Mouse (Mus musculus) lung, embryonic 16.5 days (tissue): ENCODE results near the gene Rcc1l. TPM values are rescaled to one million over a fixed set of nuclear protein-coding genes. Genes with fewer than 3 reads are reported as not detected.

ENCODE experiments used
- ATAC-seq: fragments of 200-750 bp; cut with Nextera tagmentation; 2 replicates; pipeline ENCODE4 v1.8.0; 2017; ENCODE audit warnings: low read depth, mild to moderate bottlenecking, moderate library complexity
- H3K27ac ChIP-seq: fragments of 300-500 bp; sonication (generic); 2 replicates; pipeline ENCODE4 v1.5.1; 2014; ENCODE audit warnings: mild to moderate bottlenecking, control low read depth, low read length
- H3K27me3 ChIP-seq: fragments of 300-500 bp; sonication (generic); 2 replicates; pipeline ENCODE4 v1.6.1; 2014; ENCODE audit warnings: low read depth, low read length, mixed read lengths; ENCODE audit not compliant: control insufficient read depth, insufficient read depth
- H3K36me3 ChIP-seq: fragments of 300-500 bp; sonication (generic); 2 replicates; pipeline ENCODE4 v1.6.1; 2014; ENCODE audit warnings: low read length; ENCODE audit not compliant: control insufficient read depth, insufficient read depth
- H3K4me1 ChIP-seq: fragments of 300-500 bp; sonication (generic); replicated peaks from 2 replicates; pipeline ENCODE4 v1.6.1; 2014; ENCODE audit warnings: low read length, mixed read lengths; ENCODE audit not compliant: control insufficient read depth, insufficient read depth
- H3K4me2 ChIP-seq: fragments of 300-500 bp; sonication (generic); 2 replicates; pipeline ENCODE4 v1.6.1; 2014; ENCODE audit warnings: low read depth, low read length, control low read depth
- H3K4me3 ChIP-seq: fragments of 300-500 bp; sonication (generic); 2 replicates; pipeline ENCODE4 v1.5.1; 2014; ENCODE audit warnings: mild to moderate bottlenecking, low read length, control low read depth
- H3K9ac ChIP-seq: fragments of 300-500 bp; sonication (generic); 2 replicates; pipeline ENCODE4 v1.6.1; 2014; ENCODE audit warnings: low read length, control low read depth
- H3K9me3 ChIP-seq: fragments of 300-500 bp; sonication (generic); 2 replicates; pipeline ENCODE4 v1.6.1; 2016; ENCODE audit warnings: low read length; ENCODE audit not compliant: control insufficient read depth
- WGBS: fragments of 180-500 bp; shearing (Covaris S2); extraction: QIAGEN DNeasy Blood & Tissue Kit; methylation state at CpG from one replicate; pipeline ENCODE4 v1.1.7; 2014; 5-methylcytosine and 5-hydroxymethylcytosine counted together
- polyA plus RNA-seq: library from polyadenylated mRNA; unstranded; fragments of >200 nt; fragmentation: Nextera tagmentation; extraction: Ambion mirVana; gene quantifications from 2 replicates; pipeline ENCODE4 v1.2.1, GENCODE M21; 2015

Rcc1l gene
- polyA plus RNA-seq: 22.5 and 22.8 TPM in 2 replicates

DNA sequence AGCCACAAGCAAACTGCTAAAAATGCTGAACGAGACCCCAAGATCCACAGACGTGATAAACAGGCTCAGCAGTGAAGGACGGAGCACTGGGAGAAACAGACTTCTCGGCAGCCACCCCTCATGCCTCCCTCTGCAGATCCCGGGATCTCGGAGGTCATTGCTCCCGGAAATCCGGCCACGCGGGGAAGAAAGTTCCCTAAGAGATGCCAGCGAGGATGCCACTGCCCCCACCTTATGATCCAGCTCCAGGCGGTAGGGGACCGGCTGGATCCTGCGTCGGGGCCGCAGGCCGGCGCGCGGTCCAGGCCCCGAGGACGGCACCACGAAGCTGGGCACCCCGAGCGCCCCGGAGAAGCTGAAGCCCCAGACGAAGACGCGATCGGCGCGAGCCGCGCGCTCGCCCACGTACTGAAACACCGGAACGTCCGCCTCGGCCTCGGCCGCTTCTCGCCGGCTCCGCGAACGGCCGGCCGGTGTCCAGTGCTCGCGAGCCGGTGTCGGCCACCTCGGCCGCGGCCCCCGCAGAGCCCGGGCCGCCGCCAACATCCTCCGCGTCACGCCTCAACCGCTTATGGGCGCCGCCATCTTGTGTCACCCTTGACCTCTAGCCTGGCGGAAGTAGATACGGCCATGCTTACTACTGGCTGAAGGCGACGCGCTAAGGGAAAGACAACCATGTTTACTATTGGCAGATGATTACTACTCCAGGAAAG lies at the start of gene Rcc1l:
Rcc1l (minus strand) TSS at position 606 of the 713 bp plus-strand sequence.
- no peaks in the 10 kb centered on the region for H3K9me3 ChIP-seq
- WGBS: under 1% methylated on average over 54 of the region's 72 CpGs
- no peaks in the 10 kb centered on the region; the same call in 1 of the 2 replicates for H3K36me3 ChIP-seq
- peak within 1 kb of the TSS; percentile 74 for H3K4me2 ChIP-seq
- no peaks in the 10 kb centered on the region for H3K27me3 ChIP-seq
- peaks cover 10% of the 10 kb centered on the region for H3K4me1 ChIP-seq
- H3K27ac ChIP-seq: peak within 1 kb of the TSS; percentile 80
- peak within 1 kb of the TSS; percentile 94 for H3K4me3 ChIP-seq
- peak within 1 kb of the TSS; percentile 83 for H3K9ac ChIP-seq
- ATAC-seq: peak; percentile 91

GRCm38 (mm10) chr5:134225110-134225901 lies 48.7 kb upstream of the Rcc1l start:
- peak overlapping the region; percentile 6; the same call in 1 of the 2 replicates for H3K4me2 ChIP-seq
- H3K9ac ChIP-seq: no peak overlapping the region
- H3K4me3 ChIP-seq: no peak overlapping the region
- H3K4me1 ChIP-seq: peaks cover 39% of the 10 kb centered on the region
- no peaks in the 10 kb centered on the region for H3K9me3 ChIP-seq
- WGBS: 69% methylated on average over 30 of the region's 30 CpGs
- peaks cover 5% of the 10 kb centered on the region; the same call in 1 of the 2 replicates for H3K27me3 ChIP-seq
- H3K27ac ChIP-seq: no peak overlapping the region
- no peaks in the 10 kb centered on the region for H3K36me3 ChIP-seq
- ATAC-seq: no peak

GRCm38 (mm10) chr5:134221708-134222150 lies 45.2 kb upstream of the Rcc1l start:
- Histone ChIP-seq H3K36me3 (peaks cover 1% of the 10 kb centered on the region; the same call in 1 of the 2 replicates), H3K4me1 (peaks cover 21% of the 10 kb centered on the region), H3K4me2 (peak overlapping the region; percentile 66), H3K27ac (no peak overlapping the region), H3K9me3 (no peaks in the 10 kb centered on the region), H3K4me3 (peak overlapping the region; percentile 40), H3K9ac (peak overlapping the region; percentile 62), H3K27me3 (peaks cover 5% of the 10 kb centered on the region; the same call in 1 of the 2 replicates)
- WGBS: 3% methylated on average over 35 of the region's 36 CpGs
- 0 out of 2 replicates have a peak, but pooled peaks have one; percentile 21 for ATAC-seq

DNA sequence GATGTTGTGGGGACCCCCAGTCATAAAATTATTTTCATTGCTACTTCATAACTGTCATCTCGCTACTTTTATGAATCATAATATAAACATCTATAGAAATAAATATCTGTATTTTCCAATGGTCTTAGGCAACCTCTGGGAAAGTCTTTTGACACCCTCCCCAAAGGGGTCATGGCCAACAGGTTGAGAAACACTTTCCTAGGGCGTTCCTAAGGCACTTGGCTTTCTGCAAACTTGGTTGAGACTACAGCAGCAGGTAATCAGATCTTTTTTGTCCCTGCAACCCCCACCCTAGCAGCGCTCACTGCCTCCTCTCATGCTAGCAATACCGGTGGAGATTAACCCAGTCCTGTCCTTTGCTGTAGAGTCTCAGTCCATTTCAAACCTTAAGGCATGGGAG lies 44.7 kb upstream of the Rcc1l start:
- peaks cover 5% of the 10 kb centered on the region; the same call in 1 of the 2 replicates for H3K27me3 ChIP-seq
- H3K27ac ChIP-seq: no peak overlapping the region
- ATAC-seq: no peak
- no peaks in the 10 kb centered on the region for H3K9me3 ChIP-seq
- peaks cover 4% of the 10 kb centered on the region; the same call in 1 of the 2 replicates for H3K36me3 ChIP-seq
- peak overlapping the region; percentile 62 for H3K9ac ChIP-seq
- H3K4me3 ChIP-seq: peak overlapping the region; percentile 40; the same call in 1 of the 2 replicates
- peaks cover 16% of the 10 kb centered on the region for H3K4me1 ChIP-seq
- H3K4me2 ChIP-seq: peak overlapping the region; percentile 66
- WGBS: 30% methylated on average over 4 of the region's 4 CpGs

DNA sequence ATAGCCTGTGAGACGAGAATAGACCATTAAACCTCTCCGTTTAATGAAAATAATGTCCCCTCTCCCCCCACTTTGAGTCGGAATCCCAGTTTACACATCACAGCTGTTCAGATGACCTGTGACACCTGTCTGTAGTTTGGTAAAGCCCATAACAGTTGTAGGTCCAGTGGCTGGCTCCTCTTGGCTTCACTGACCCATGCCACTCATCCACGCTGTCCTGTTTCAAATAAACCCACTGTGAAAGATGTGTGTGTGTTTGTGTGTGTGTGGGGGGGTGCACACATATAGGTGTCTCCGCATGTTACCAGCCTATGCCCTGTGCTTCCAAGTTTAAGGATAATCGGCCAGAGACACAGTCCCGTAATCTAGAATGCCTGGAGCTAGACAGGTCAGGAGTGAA lies 41.3 kb upstream of the Rcc1l start:
- H3K27ac ChIP-seq: no peak overlapping the region
- H3K4me2 ChIP-seq: no peak overlapping the region
- H3K4me3 ChIP-seq: no peak overlapping the region
- peaks cover 4% of the 10 kb centered on the region; the same call in 1 of the 2 replicates for H3K36me3 ChIP-seq
- H3K9me3 ChIP-seq: no peaks in the 10 kb centered on the region
- H3K4me1 ChIP-seq: peaks cover 13% of the 10 kb centered on the region
- H3K9ac ChIP-seq: no peak overlapping the region
- WGBS: 86% methylated on average over 7 of the region's 7 CpGs
- peaks cover 5% of the 10 kb centered on the region; the same call in 1 of the 2 replicates for H3K27me3 ChIP-seq
- no peak for ATAC-seq

GRCm38 (mm10) chr5:134214021-134214806 lies 37.6 kb upstream of the Rcc1l start:
- Histone ChIP-seq H3K4me2 (no peak overlapping the region), H3K27me3 (no peaks in the 10 kb centered on the region), H3K9ac (no peak overlapping the region), H3K4me1 (peaks cover 17% of the 10 kb centered on the region), H3K4me3 (no peak overlapping the region), H3K27ac (no peak overlapping the region), H3K9me3 (no peaks in the 10 kb centered on the region), H3K36me3 (peaks cover 4% of the 10 kb centered on the region; the same call in 1 of the 2 replicates)
- 47% methylated on average over 12 of the region's 12 CpGs for WGBS
- no peak for ATAC-seq

DNA sequence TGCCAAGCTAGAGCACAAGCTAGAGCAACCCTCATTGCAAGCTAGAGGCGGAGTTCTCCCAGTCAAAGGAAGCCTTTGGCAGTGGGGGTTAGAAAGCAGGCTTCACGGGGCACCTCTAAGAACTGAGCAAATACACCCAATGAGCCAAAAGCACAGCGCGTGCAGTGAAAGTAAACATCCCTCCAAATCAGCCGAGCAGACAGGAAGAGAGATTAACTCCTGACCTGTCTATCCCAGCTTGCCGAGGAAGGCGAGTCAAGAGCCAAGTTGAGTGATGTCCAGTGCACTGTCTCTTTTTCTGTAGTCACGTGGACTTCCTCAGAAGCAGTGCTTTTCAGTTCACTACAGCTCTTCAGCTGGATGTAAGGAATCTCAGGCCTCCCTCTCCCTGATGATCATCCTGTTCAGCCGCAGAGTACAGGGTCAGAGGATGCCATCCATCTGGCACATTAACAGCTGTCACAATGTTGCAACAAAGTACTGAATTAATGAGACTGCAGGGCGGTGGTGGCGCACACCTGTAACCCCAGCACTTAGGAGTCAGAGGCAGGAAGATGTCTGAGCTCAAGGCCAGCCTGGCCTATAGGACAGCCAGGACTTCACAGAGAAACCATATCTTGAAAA lies 33.5 kb upstream of the Rcc1l start:
- Histone ChIP-seq H3K36me3 (0 out of 2 replicates have a peak, but pooled peaks cover 3% of the 10 kb centered on the region), H3K9me3 (no peaks in the 10 kb centered on the region)
- ATAC-seq: peak; percentile 86

GRCm38 (mm10) chr5:134206721-134207120 lies 30.1 kb upstream of the Rcc1l start:
- H3K4me2 ChIP-seq: no peak overlapping the region
- no peaks in the 10 kb centered on the region for H3K27me3 ChIP-seq
- H3K27ac ChIP-seq: no peak overlapping the region
- H3K4me1 ChIP-seq: peaks cover 13% of the 10 kb centered on the region
- no peak overlapping the region for H3K4me3 ChIP-seq
- no peak overlapping the region for H3K9ac ChIP-seq
- no peaks in the 10 kb centered on the region for H3K9me3 ChIP-seq
- 0 out of 2 replicates have a peak, but pooled peaks cover 5% of the 10 kb centered on the region for H3K36me3 ChIP-seq
- ATAC-seq: no peak
- 81% methylated on average over 10 of the region's 10 CpGs for WGBS

More for the DNA sequence above, 33.5 kb upstream of the Rcc1l start:
- Histone ChIP-seq H3K4me3 (no peak overlapping the region), H3K4me2 (no peak overlapping the region), H3K9ac (no peak overlapping the region), H3K27ac (peak overlapping the region; percentile 44), H3K27me3 (no peaks in the 10 kb centered on the region), H3K4me1 (peaks cover 17% of the 10 kb centered on the region)
- WGBS: 9% methylated on average over 11 of the region's 11 CpGs
